Mouse (Mus musculus): ENCODE results near the gene Herc4.

Herc4 gene

GRCm38 (mm10) chr10:63243493-63244054 is at the start of gene Herc4:
Gene Herc4 (plus strand): TSS chr10:63243810.
- DNase-seq (ENCODE audit: extremely low read depth, low read depth), result peak; percentile 80

GRCm38 (mm10) chr10:63199008-63199407 is 44.6 kb upstream of the Herc4 start:
- no peak for DNase-seq (ENCODE audit: extremely low read depth, low read depth)

GRCm38 (mm10) chr10:63201534-63201933 is 42.1 kb upstream of the Herc4 start:
- no peak for DNase-seq (ENCODE audit: extremely low read depth, low read depth)

- DNase-seq (ENCODE audit: extremely low read depth, low read depth), result no peak
Measured at GRCm38 (mm10) chr10:63203002-63203401, 40.6 kb upstream of the Herc4 start.

- DNase-seq (ENCODE audit: extremely low read depth, low read depth), result no peak
Measured at GRCm38 (mm10) chr10:63203728-63204127, 39.9 kb upstream of the Herc4 start, which contains the start of gene Mypn. Gene Mypn (minus strand): TSS chr10:63203952.

GRCm38 (mm10) chr10:63208871-63209270 is 34.7 kb upstream of the Herc4 start:
- DNase-seq (ENCODE audit: extremely low read depth, low read depth), result no peak

- no peak for DNase-seq (ENCODE audit: extremely low read depth, low read depth)
Measured at GRCm38 (mm10) chr10:63221081-63221783, 22.4 kb upstream of the Herc4 start.

- no peak for DNase-seq (ENCODE audit: extremely low read depth, low read depth)
Measured at GRCm38 (mm10) chr10:63224341-63224740, 19.3 kb upstream of the Herc4 start.

GRCm38 (mm10) chr10:63230266-63230665 is 13.3 kb upstream of the Herc4 start:
- no peak for DNase-seq (ENCODE audit: extremely low read depth, low read depth)

GRCm38 (mm10) chr10:63230854-63231253 is 12.8 kb upstream of the Herc4 start:
- no peak for DNase-seq (ENCODE audit: extremely low read depth, low read depth)

- no peak for DNase-seq (ENCODE audit: extremely low read depth, low read depth)
Measured at GRCm38 (mm10) chr10:63231630-63232029, 12.0 kb upstream of the Herc4 start.

- no peak for DNase-seq (ENCODE audit: extremely low read depth, low read depth)
Measured at GRCm38 (mm10) chr10:63234133-63234532, 9.5 kb upstream of the Herc4 start.

- DNase-seq (ENCODE audit: extremely low read depth, low read depth), result peak; percentile 69
Measured at GRCm38 (mm10) chr10:63235889-63236288, 7.7 kb upstream of the Herc4 start.

GRCm38 (mm10) chr10:63236663-63237062 is 6.9 kb upstream of the Herc4 start:
- DNase-seq (ENCODE audit: extremely low read depth, low read depth), result no peak

GRCm38 (mm10) chr10:63237206-63237605 is 6.4 kb upstream of the Herc4 start:
- DNase-seq (ENCODE audit: extremely low read depth, low read depth), result no peak

- no peak for DNase-seq (ENCODE audit: extremely low read depth, low read depth)
Measured at GRCm38 (mm10) chr10:63238090-63238489, 5.5 kb upstream of the Herc4 start.

- DNase-seq (ENCODE audit: extremely low read depth, low read depth), result no peak
Measured at GRCm38 (mm10) chr10:63239848-63240247, 3.8 kb upstream of the Herc4 start.

GRCm38 (mm10) chr10:63240868-63241271 is 2.7 kb upstream of the Herc4 start:
- no peak for DNase-seq (ENCODE audit: extremely low read depth, low read depth)

- no peak for DNase-seq (ENCODE audit: extremely low read depth, low read depth)
Measured at GRCm38 (mm10) chr10:63242798-63243435, 693 bp upstream of the Herc4 start.

- DNase-seq (ENCODE audit: extremely low read depth, low read depth), result peak; percentile 33
Measured at GRCm38 (mm10) chr10:63244055-63244671, 553 bp downstream of the Herc4 start.

GRCm38 (mm10) chr10:63244746-63245145 is 1.1 kb downstream of the Herc4 start:
- DNase-seq (ENCODE audit: extremely low read depth, low read depth), result peak; percentile 54

- DNase-seq (ENCODE audit: extremely low read depth, low read depth), result no peak
Measured at GRCm38 (mm10) chr10:63245846-63246245, 2.2 kb downstream of the Herc4 start.

Measured in MEL-GATA-1-ER (cell line).